Mouse (Mus musculus) megakaryocyte-erythroid progenitor cell, adult 5-6 weeks (primary cell): ENCODE data around the gene Akap1. TPM values are rescaled to one million over a fixed set of nuclear protein-coding genes. Genes with fewer than 3 reads are reported as not detected.

ENCODE experiments used
- ATAC-seq: replicated peaks from 2 replicates; pipeline ENCODE4 v1.8.0; 2016; ENCODE audit warnings: mild to moderate bottlenecking, inconsistent platforms; ENCODE audit not compliant: severe bottlenecking, poor library complexity, low FRiP score, low TSS enrichment
- total RNA-seq, 2 experiments: library from RNA; stranded (forward) in 1 of 2; stranded (reverse) in 1 of 2; fragments of 200-1000, 215-1000 nt in 1 of 2; fragments of >200 nt in 1 of 2; fragmentation: Nextera tagmentation in 1 of 2; gene quantifications; 2 replicates each; pipeline ENCODE4 v1.2.3; 2014 to 2017

The Akap1 gene
- total RNA-seq, 2 experiments from 2014 or later, result 24.4 to 36.7 TPM

GRCm38 (mm10) chr11:88888996-88889395 lies 24.6 kb upstream of the Akap1 start:
- ATAC-seq, result no peak

- ATAC-seq, result no peak
Measured at GRCm38 (mm10) chr11:88884376-88885065, 20.1 kb upstream of the Akap1 start.

GRCm38 (mm10) chr11:88878011-88878410 lies 13.6 kb upstream of the Akap1 start:
- no peak for ATAC-seq

GRCm38 (mm10) chr11:88873667-88874030 lies 9.3 kb upstream of the Akap1 start:
- no peak for ATAC-seq

GRCm38 (mm10) chr11:88873027-88873666 lies 8.8 kb upstream of the Akap1 start:
- ATAC-seq, result no peak

- no peak for ATAC-seq
Measured at GRCm38 (mm10) chr11:88869443-88869842, 5.1 kb upstream of the Akap1 start.

- ATAC-seq, result peak; percentile 39
Measured at GRCm38 (mm10) chr11:88863904-88864457, 405 bp downstream of the Akap1 start.

- ATAC-seq, result 0 out of 2 replicates have a peak, but pooled peaks have one; percentile 29
Measured at GRCm38 (mm10) chr11:88863071-88863903, 1.1 kb downstream of the Akap1 start.

- no peak for ATAC-seq
Measured at GRCm38 (mm10) chr11:88862355-88862754, 2.0 kb downstream of the Akap1 start.

- ATAC-seq, result no peak
Measured at GRCm38 (mm10) chr11:88861060-88861459, 3.3 kb downstream of the Akap1 start.

GRCm38 (mm10) chr11:88860641-88861040 lies 3.7 kb downstream of the Akap1 start:
- no peak for ATAC-seq

GRCm38 (mm10) chr11:88857311-88858005 lies 6.9 kb downstream of the Akap1 start:
- no peak for ATAC-seq

GRCm38 (mm10) chr11:88856383-88856782 lies 8.0 kb downstream of the Akap1 start:
- no peak for ATAC-seq

GRCm38 (mm10) chr11:88855795-88856194 lies 8.6 kb downstream of the Akap1 start:
- ATAC-seq, result no peak

- no peak for ATAC-seq
Measured at GRCm38 (mm10) chr11:88853588-88853987, 10.8 kb downstream of the Akap1 start.

- no peak for ATAC-seq
Measured at GRCm38 (mm10) chr11:88852806-88853205, 11.6 kb downstream of the Akap1 start.

GRCm38 (mm10) chr11:88851049-88851825 lies 13.1 kb downstream of the Akap1 start:
- no peak for ATAC-seq

GRCm38 (mm10) chr11:88849732-88850131 lies 14.7 kb downstream of the Akap1 start:
- 0 out of 2 replicates have a peak, but pooled peaks have one; percentile 42 for ATAC-seq

- no peak for ATAC-seq
Measured at GRCm38 (mm10) chr11:88849284-88849683, 15.1 kb downstream of the Akap1 start.
